Mouse (Mus musculus) hindbrain, embryonic 12.5 days (tissue): Measurements from ENCODE around the gene Gsx1. TPM values are rescaled to one million over a fixed set of nuclear protein-coding genes. Genes with fewer than 3 reads are reported as not detected.

Experiments
- ATAC-seq: fragments of 200-750 bp; cut with Nextera tagmentation; 2 replicates; pipeline ENCODE4 v1.8.0; 2017; ENCODE audit warnings: moderate TSS enrichment; ENCODE audit not compliant: low FRiP score
- H3K27ac ChIP-seq: fragments of 300-500 bp; sonication (generic); 2 replicates; pipeline ENCODE4 v1.5.1; 2016; ENCODE audit warnings: mild to moderate bottlenecking
- H3K27me3 ChIP-seq: fragments of 300-500 bp; sonication (generic); 2 replicates; pipeline ENCODE4 v1.6.1; 2016; ENCODE audit warnings: mild to moderate bottlenecking
- H3K36me3 ChIP-seq: fragments of 300-500 bp; sonication (generic); 2 replicates; pipeline ENCODE4 v1.6.1; 2016; ENCODE audit warnings: mild to moderate bottlenecking
- H3K4me1 ChIP-seq: fragments of 300-500 bp; sonication (generic); 2 replicates; pipeline ENCODE4 v1.6.1; 2016
- H3K4me2 ChIP-seq: fragments of 300-500 bp; sonication (generic); replicated peaks from 2 replicates; pipeline ENCODE4 v1.6.1; 2016; ENCODE audit warnings: mild to moderate bottlenecking
- H3K4me3 ChIP-seq: fragments of 300-500 bp; sonication (generic); 2 replicates; pipeline ENCODE4 v1.5.1; 2016; ENCODE audit warnings: mild to moderate bottlenecking
- H3K9ac ChIP-seq: fragments of 300-500 bp; sonication (generic); 2 replicates; pipeline ENCODE4 v1.6.1; 2016; ENCODE audit warnings: mild to moderate bottlenecking, moderate library complexity
- H3K9me3 ChIP-seq: fragments of 300-500 bp; sonication (generic); replicated peaks from 2 replicates; pipeline ENCODE4 v1.6.1; 2016; ENCODE audit warnings: mild to moderate bottlenecking
- whole genome bisulfite sequencing: fragments of 180-500 bp; shearing (Covaris S2); methylation state at CpG from one replicate; pipeline ENCODE4 v1.1.7; 2016; 5-methylcytosine and 5-hydroxymethylcytosine counted together
- polyA plus RNA-seq: library from polyadenylated mRNA; unstranded; fragments of >200 nt; fragmentation: Nextera tagmentation; extraction: Ambion mirVana; gene quantifications from 2 replicates; pipeline ENCODE4 v1.2.1, GENCODE M21; 2016

Gsx1 gene
- polyA plus RNA-seq, 1 experiment from 2014 or later, result 9.3 TPM

DNA sequence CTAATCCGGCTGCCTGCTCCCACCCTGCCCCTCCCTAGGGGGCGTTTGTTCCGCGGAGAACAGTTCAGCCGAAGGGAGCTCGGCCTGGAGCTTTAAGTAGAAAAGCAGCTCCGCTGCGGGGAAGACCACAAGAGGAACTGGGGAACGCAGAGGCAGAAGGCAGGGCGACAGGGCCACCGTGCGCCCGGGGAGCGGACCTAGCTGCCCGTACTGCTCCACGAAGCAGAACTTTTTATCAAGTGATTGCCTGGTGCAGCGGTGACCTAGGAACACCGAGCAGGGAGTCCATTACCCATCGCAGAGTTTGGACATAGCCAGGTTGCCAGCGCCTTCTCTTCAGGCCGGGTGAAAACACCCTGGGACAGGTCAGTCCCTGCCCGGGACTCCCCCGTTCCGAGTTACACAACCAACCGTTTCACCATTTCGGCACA lies 2.5 kb upstream of the Gsx1 start:
- Histone ChIP-seq H3K4me3 (peak overlapping the region; percentile 17), H3K27ac (no peak overlapping the region), H3K4me1 (peaks cover 35% of the 10 kb centered on the region), H3K9me3 (peaks cover 15% of the 10 kb centered on the region), H3K36me3 (no peaks in the 10 kb centered on the region), H3K27me3 (peaks cover 93% of the 10 kb centered on the region), H3K9ac (peak overlapping the region; percentile 25; the same call in 1 of the 2 replicates), H3K4me2 (peak overlapping the region; percentile 54)
- WGBS, result 0% methylated on average over 25 of the region's 26 CpGs
- ATAC-seq, result peak; percentile 15; the same call in 1 of the 2 replicates

DNA sequence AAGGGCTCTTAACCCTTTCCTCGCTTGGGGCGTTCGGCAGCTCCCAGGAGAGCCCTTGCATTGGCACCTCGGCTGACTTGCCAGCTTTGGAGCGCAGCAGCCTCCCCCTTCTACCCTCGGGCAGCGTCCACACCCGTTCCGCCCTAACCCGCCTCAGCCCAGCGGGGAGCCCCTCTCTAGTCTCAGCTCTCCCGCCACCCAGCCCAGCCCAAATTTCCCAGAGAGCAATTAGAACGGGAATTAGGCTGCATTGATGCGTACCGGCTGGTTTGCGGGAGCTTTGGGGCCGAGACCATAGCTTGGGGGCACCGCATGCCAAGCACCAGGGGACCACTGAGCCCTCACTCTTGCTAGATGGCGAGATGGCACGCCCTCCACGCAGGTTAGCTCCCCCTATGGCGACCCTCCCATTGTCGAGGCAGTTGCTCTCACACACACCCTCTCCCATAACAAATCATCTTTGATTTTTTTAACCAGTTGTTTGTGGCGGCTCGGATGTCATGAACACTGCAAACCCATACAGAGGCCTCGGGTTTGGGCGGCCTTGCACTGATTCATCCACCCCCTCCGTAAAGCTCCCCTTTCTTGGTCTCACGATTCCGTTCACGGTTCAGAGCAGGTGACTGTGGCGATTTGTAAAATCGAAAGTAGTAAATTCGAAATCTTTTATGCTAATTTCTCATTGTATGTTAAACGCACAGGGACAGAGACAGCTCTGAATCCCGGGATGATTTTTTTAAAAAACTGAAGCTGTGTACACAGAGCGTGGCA lies 1.5 kb upstream of the Gsx1 start:
- peak overlapping the region; percentile 16 for H3K4me3 ChIP-seq
- H3K36me3 ChIP-seq, result no peaks in the 10 kb centered on the region
- peak overlapping the region; percentile 54 for H3K4me2 ChIP-seq
- peaks cover 96% of the 10 kb centered on the region for H3K27me3 ChIP-seq
- ATAC-seq, result peak; percentile 63
- WGBS, result under 1% methylated on average over 37 of the region's 37 CpGs
- H3K9ac ChIP-seq, result no peak overlapping the region
- peaks cover 15% of the 10 kb centered on the region for H3K9me3 ChIP-seq
- H3K27ac ChIP-seq, result no peak overlapping the region
- peaks cover 35% of the 10 kb centered on the region for H3K4me1 ChIP-seq

DNA sequence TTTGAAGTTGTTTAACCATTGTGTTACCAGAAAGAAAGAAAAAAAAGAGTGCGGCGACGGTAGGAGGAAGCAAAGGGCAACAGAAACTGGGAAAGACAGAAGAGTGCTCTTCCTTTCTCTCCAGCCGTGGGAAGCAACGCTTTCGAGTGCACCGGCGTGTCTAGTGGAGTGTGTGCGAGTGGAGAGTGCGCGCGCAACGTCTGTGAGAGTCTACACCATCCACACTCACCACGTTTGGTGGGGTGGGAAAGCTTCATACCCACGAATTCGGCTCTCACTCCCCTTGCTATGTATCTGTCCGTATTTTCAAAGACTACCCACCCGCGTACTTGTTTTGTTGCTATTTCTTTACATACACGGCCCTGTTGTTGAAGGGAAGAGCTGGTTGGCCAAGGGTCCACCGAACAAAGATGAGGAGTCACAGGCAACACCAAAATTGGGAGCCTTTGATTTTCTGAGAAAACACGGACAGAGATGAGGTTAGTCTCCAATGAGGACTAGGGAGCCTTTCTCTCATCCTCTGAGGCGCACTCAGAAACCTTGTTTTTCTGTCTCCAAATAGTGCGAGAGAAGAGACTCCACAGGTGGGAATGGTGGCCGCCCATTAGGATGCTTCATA lies 835 bp upstream of the Gsx1 start:
- Histone ChIP-seq H3K27me3 (peaks cover 96% of the 10 kb centered on the region), H3K36me3 (no peaks in the 10 kb centered on the region), H3K4me2 (peak overlapping the region; percentile 54), H3K4me3 (peak overlapping the region; percentile 16), H3K4me1 (peaks cover 35% of the 10 kb centered on the region), H3K27ac (no peak overlapping the region), H3K9ac (no peak overlapping the region), H3K9me3 (peaks cover 10% of the 10 kb centered on the region)
- 2% methylated on average over 25 of the region's 25 CpGs for WGBS
- ATAC-seq, result no peak

DNA sequence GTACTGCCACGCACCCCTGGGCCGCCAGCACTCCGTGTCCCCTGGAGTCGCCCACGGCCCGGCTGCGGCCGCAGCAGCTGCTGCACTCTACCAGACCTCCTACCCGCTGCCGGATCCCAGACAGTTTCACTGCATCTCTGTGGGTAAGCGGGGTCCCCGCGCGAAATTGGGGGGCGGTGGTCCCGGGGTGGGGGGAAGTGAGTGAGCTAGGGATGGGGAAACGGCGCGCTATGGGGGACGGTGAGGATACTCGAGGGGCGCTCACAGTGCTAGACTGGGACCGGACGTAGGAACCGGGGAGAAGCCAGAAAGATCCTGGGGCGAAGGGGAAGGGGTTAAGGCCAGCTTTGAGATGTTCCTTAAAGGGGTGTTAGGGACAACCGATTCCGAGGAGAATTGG lies 660 bp downstream of the Gsx1 start:
- no peaks in the 10 kb centered on the region for H3K36me3 ChIP-seq
- peak overlapping the region; percentile 43; the same call in 1 of the 2 replicates for H3K9ac ChIP-seq
- H3K4me2 ChIP-seq, result peak overlapping the region; percentile 54
- H3K27ac ChIP-seq, result no peak overlapping the region
- H3K4me3 ChIP-seq, result peak overlapping the region; percentile 39
- 2% methylated on average over 27 of the region's 28 CpGs for WGBS
- peak; percentile 6 for ATAC-seq
- no peaks in the 10 kb centered on the region for H3K9me3 ChIP-seq
- H3K27me3 ChIP-seq, result peaks cover 96% of the 10 kb centered on the region
- peaks cover 35% of the 10 kb centered on the region for H3K4me1 ChIP-seq

DNA sequence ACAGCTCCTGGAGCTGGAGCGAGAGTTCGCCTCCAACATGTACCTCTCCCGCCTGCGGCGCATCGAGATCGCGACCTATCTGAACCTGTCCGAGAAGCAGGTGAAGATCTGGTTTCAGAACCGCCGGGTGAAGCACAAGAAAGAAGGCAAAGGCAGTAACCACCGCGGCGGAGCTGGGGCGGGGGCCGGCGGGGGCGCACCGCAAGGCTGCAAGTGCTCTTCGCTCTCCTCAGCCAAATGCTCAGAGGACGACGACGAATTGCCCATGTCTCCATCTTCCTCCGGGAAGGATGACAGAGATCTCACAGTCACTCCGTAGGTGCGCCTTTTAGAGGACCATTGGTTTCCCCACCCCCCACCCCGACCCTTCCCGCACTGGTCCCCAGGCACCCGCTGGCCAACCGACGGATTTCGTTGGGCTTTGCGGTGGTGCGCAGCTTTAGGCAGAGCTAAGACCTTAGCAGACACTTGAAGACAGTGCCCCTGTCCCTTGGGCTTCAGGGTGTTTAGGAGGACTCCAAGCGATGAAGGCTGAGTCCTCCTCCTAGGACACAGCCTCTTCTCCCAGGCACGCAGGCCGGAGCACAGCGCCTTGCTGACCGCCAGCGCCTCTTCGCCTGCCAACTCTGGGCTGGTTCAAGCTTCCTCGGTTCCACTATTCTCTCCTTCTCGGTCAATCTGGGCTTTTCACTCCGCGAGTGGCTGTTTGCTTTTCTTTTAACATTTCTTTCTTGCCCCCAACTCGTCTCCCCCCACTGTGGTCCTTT lies 1.5 kb downstream of the Gsx1 start:
- no peaks in the 10 kb centered on the region for H3K36me3 ChIP-seq
- H3K4me1 ChIP-seq, result peaks cover 35% of the 10 kb centered on the region
- H3K27me3 ChIP-seq, result peaks cover 94% of the 10 kb centered on the region
- H3K4me3 ChIP-seq, result peak overlapping the region; percentile 39
- H3K27ac ChIP-seq, result no peak overlapping the region
- H3K9me3 ChIP-seq, result no peaks in the 10 kb centered on the region
- H3K4me2 ChIP-seq, result peak overlapping the region; percentile 54
- WGBS, result under 1% methylated on average over 46 of the region's 46 CpGs
- ATAC-seq, result no peak
- peak overlapping the region; percentile 18; the same call in 1 of the 2 replicates for H3K9ac ChIP-seq

DNA sequence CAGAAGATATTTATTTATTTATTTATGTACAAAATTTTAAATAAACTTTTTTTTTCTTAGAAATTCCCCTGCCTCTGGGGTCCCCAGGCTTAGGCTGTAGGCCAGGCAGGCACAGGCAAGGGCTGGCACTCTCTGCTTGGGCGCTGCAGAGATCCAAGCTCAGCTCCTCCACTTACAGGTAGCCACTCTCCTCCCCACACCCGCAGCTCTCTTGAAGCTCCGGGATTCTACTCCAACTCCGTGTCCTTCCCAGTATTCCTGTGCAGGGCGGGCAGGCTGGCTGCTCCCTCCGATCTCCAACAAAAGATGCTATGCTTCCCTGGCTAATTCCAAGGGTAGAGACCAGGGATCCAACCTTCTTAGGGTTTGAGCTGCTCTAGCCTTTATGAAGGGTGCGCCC lies 2.4 kb downstream of the Gsx1 start:
- H3K9ac ChIP-seq, result no peak overlapping the region

DNA sequence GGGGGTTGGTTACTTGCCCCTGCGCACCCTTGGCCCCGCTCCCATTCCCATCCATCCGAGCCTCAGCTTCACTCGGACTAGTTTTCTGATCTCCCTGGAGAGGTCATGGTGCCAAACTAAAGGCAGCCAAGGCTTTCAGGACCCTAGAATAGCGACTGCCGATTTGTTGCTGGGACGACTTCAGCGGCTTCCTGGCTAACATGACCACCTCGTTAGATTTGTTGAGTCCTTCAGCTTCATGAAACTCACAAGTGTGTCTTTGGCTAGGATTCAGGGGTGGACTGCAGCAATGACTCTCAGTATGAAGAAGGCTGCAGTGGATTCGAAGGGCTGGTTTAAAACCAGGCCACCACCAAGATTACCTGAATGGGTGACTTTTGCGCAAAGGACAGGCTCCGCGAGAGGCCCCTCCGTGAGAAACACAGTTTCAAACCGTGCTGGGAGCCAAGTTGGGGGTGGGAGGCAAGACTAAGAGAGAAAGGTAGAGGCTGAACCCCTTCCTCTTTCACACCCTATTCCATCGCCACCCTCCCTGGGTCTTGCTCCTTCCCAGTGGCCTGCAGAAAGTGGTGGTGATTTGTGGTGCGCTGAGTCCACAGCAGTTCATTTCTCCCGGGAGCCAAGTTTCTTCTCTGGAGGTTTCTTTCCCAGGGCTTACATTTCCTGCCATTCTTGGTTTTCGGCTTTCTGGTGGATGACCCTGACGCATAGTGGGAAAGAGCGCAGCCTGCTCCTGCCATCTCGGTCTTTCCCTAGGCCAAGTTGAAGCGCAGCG lies 3.5 kb downstream of the Gsx1 start:
- peaks cover 96% of the 10 kb centered on the region for H3K27me3 ChIP-seq
- no peak overlapping the region for H3K4me3 ChIP-seq
- H3K4me1 ChIP-seq, result peaks cover 24% of the 10 kb centered on the region
- no peaks in the 10 kb centered on the region for H3K9me3 ChIP-seq
- peak overlapping the region; percentile 11; the same call in 1 of the 2 replicates for H3K4me2 ChIP-seq
- no peaks in the 10 kb centered on the region for H3K36me3 ChIP-seq
- 3% methylated on average over 24 of the region's 24 CpGs for WGBS
- H3K27ac ChIP-seq, result no peak overlapping the region
- ATAC-seq, result no peak
- H3K9ac ChIP-seq, result no peak overlapping the region

More for the DNA sequence above, 2.4 kb downstream of the Gsx1 start:
- no peaks in the 10 kb centered on the region for H3K36me3 ChIP-seq
- H3K4me3 ChIP-seq, result peak overlapping the region; percentile 14
- H3K27ac ChIP-seq, result no peak overlapping the region
- ATAC-seq, result no peak
- peaks cover 34% of the 10 kb centered on the region for H3K4me1 ChIP-seq
- H3K27me3 ChIP-seq, result peaks cover 96% of the 10 kb centered on the region
- under 1% methylated on average over 7 of the region's 7 CpGs for WGBS
- H3K9me3 ChIP-seq, result no peaks in the 10 kb centered on the region
- H3K4me2 ChIP-seq, result peak overlapping the region; percentile 54

DNA sequence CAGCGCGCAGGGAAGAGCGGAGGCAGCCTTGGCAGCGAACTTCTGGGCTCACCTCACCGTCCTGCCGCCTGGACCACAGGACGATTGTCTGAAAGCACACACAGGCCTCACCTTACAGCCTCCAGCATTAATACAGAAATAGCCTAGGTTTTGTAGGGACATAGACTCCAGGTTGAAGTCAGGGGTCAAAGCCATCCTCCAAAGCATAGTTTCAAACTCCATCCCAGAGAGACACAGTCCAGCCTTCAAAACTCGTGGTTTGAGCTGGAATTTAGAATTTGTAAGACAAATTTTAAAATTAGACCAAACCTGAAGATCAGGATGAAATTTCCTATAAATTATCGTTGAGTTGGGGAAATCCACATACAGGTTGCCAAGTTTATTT lies 4.1 kb downstream of the Gsx1 start:
- H3K9ac ChIP-seq, result no peak overlapping the region
- H3K4me3 ChIP-seq, result no peak overlapping the region
- H3K27me3 ChIP-seq, result peaks cover 96% of the 10 kb centered on the region
- H3K4me2 ChIP-seq, result no peak overlapping the region
- WGBS, result 4% methylated on average over 9 of the region's 9 CpGs
- H3K9me3 ChIP-seq, result no peaks in the 10 kb centered on the region
- H3K4me1 ChIP-seq, result peaks cover 21% of the 10 kb centered on the region
- ATAC-seq, result no peak
- no peak overlapping the region for H3K27ac ChIP-seq
- no peaks in the 10 kb centered on the region for H3K36me3 ChIP-seq

DNA sequence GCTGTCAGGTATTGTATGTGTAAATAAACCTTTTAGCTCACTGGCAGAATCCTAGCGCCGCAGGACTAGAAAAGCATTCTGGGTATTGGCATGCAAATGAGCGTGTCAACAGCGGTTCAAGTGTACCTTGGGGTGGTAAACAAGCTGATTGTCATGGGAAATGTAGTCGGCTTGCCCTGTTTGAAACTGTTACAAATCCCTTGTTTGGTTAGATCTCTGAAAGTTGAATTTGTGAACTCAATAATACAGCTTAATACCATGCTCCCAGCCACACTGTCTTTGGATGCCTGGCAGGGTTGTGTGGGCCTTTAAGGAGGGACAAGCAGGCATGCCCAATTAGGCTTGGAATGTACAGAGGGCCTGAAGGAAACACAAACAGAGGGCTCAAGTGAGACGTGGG lies 16.4 kb downstream of the Gsx1 start:
- ATAC-seq, result no peak
- H3K4me1 ChIP-seq, result peaks cover 4% of the 10 kb centered on the region
- H3K4me3 ChIP-seq, result no peak overlapping the region
- H3K27me3 ChIP-seq, result peaks cover 4% of the 10 kb centered on the region
- WGBS, result 8% methylated on average over 6 of the region's 6 CpGs
- no peak overlapping the region for H3K4me2 ChIP-seq
- no peak overlapping the region for H3K27ac ChIP-seq
- no peak overlapping the region for H3K9ac ChIP-seq
- no peaks in the 10 kb centered on the region for H3K36me3 ChIP-seq
- no peaks in the 10 kb centered on the region for H3K9me3 ChIP-seq

DNA sequence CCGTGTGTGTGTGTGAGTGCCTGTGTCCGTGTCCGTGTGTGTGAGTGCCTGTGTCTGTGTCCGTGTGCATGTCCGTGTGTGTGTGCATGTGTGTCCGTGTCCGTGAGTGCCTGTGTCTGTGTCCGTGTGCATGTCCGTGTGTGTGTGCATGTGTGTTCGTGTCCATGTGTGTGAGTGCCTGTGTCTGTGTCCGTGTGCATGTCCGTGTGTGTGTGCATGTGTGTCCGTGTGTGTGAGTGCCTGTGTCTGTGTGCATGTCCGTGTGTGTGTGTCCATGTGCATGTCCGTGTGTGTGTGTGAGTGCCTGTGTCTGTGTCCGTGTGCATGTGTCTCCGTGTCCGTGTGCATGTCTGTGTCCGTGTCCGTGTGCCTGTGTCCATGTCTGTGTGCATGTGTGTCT lies 19.4 kb downstream of the Gsx1 start:
- ATAC-seq, result no peak
- no peaks in the 10 kb centered on the region for H3K36me3 ChIP-seq
- H3K4me1 ChIP-seq, result peaks cover 4% of the 10 kb centered on the region
- H3K4me2 ChIP-seq, result no peak overlapping the region
- H3K9ac ChIP-seq, result no peak overlapping the region
- H3K27me3 ChIP-seq, result no peaks in the 10 kb centered on the region; the same call in 1 of the 2 replicates
- no peaks in the 10 kb centered on the region for H3K9me3 ChIP-seq
- H3K4me3 ChIP-seq, result no peak overlapping the region
- no peak overlapping the region for H3K27ac ChIP-seq
- WGBS, result 92% methylated on average over 20 of the region's 20 CpGs

DNA sequence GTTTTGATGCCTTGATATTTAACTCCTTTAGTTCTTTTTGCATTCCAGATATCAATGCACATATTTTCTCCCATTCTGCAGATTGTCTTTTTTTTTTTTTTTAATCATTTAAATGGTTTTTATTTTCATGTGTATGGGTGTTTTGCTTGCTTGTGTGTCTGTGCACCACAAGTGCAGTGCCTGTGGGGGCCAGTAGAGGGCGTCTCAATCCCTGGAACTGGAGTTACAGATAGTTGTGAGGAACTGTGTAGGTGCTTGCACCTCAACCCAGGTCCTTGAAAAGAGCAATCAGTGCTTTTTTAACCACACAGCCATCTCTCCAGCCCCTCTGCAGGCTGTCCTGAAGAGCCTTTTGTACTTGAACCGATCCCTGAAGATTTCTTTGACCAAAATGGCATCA lies 20.0 kb downstream of the Gsx1 start:
- no peaks in the 10 kb centered on the region for H3K36me3 ChIP-seq
- H3K4me1 ChIP-seq, result peaks cover 4% of the 10 kb centered on the region
- ATAC-seq, result no peak
- H3K4me2 ChIP-seq, result no peak overlapping the region
- no peaks in the 10 kb centered on the region for H3K9me3 ChIP-seq
- peaks cover 2% of the 10 kb centered on the region; the same call in 1 of the 2 replicates for H3K27me3 ChIP-seq
- no peak overlapping the region for H3K9ac ChIP-seq
- WGBS, result 77% methylated on average over 2 of the region's 2 CpGs
- H3K4me3 ChIP-seq, result no peak overlapping the region
- H3K27ac ChIP-seq, result no peak overlapping the region
